Mouse (Mus musculus) heart, embryonic 15.5 days (tissue): ENCODE data around the gene Hnrnpa3. TPM values are rescaled to one million over a fixed set of nuclear protein-coding genes. Genes with fewer than 3 reads are reported as not detected.
"Not testable (repeated sequence)": the region's sequence is repeated elsewhere in the genome, so short reads cannot be mapped to it uniquely, and the experiment has no call there.

Experiments
- ATAC-seq: fragments of 200-750 bp; cut with Nextera tagmentation; replicated peaks from 2 replicates; pipeline ENCODE4 v1.8.0; 2017; ENCODE audit warnings: low read depth, moderate TSS enrichment; ENCODE audit not compliant: insufficient number of reproducible peaks, insufficient read depth, low FRiP score
- H3K27ac ChIP-seq: fragments of 300-500 bp; sonication (generic); 2 replicates; pipeline ENCODE4 v1.5.1; 2015; ENCODE audit warnings: mild to moderate bottlenecking, inconsistent platforms
- H3K27me3 ChIP-seq: fragments of 300-500 bp; sonication (generic); 2 replicates; pipeline ENCODE4 v1.6.1; 2015; ENCODE audit warnings: inconsistent platforms
- H3K36me3 ChIP-seq: fragments of 300-500 bp; sonication (generic); 2 replicates; pipeline ENCODE4 v1.6.1; 2015; ENCODE audit warnings: mild to moderate bottlenecking, inconsistent platforms
- H3K4me1 ChIP-seq: fragments of 300-500 bp; sonication (generic); replicated peaks from 2 replicates; pipeline ENCODE4 v1.6.1; 2015; ENCODE audit warnings: inconsistent platforms
- H3K4me2 ChIP-seq: fragments of 300-500 bp; sonication (generic); 2 replicates; pipeline ENCODE4 v1.6.1; 2015; ENCODE audit warnings: inconsistent platforms, mild to moderate bottlenecking, moderate library complexity
- H3K4me3 ChIP-seq: fragments of 300-500 bp; sonication (generic); 2 replicates; pipeline ENCODE4 v1.5.1; 2015; ENCODE audit warnings: mild to moderate bottlenecking, inconsistent platforms
- H3K9ac ChIP-seq: fragments of 300-500 bp; sonication (generic); 2 replicates; pipeline ENCODE4 v1.6.1; 2015; ENCODE audit warnings: mild to moderate bottlenecking, inconsistent platforms
- H3K9me3 ChIP-seq: fragments of 300-500 bp; sonication (generic); replicated peaks from 2 replicates; pipeline ENCODE4 v1.6.1; 2016; ENCODE audit warnings: inconsistent platforms
- WGBS: fragments of 180-500 bp; shearing (Covaris S2); methylation state at CpG from one replicate; pipeline ENCODE4 v1.1.7; 2015; ENCODE audit warnings: mixed read lengths; 5-methylcytosine and 5-hydroxymethylcytosine counted together
- polyA plus RNA-seq: library from polyadenylated mRNA; unstranded; fragments of >200 nt; fragmentation: Nextera tagmentation; extraction: Ambion mirVana; gene quantifications from 2 replicates; pipeline ENCODE4 v1.2.1, GENCODE M21; 2015

Hnrnpa3 gene
- polyA plus RNA-seq, 1 experiment from 2014 or later = 170 TPM

- H3K4me3 ChIP-seq, H3K4me2 ChIP-seq, H3K27ac ChIP-seq, ATAC-seq, H3K27me3 ChIP-seq, H3K9ac ChIP-seq, H3K36me3 ChIP-seq, H3K4me1 ChIP-seq, H3K9me3 ChIP-seq: not testable (repeated sequence)
- WGBS = 88% methylated on average over 6 of the region's 6 CpGs
Observed at GRCm38 (mm10) chr2:75637822-75638221, 21.2 kb upstream of the Hnrnpa3 start.

- not testable (repeated sequence) for ATAC-seq, H3K9ac ChIP-seq, H3K27me3 ChIP-seq, H3K36me3 ChIP-seq, H3K9me3 ChIP-seq
- Histone ChIP-seq H3K4me1 (peaks cover 15% of the 10 kb centered on the region), H3K27ac (peak overlapping the region; percentile 79), H3K4me2 (peak overlapping the region; percentile 51), H3K4me3 (peak overlapping the region; percentile 24)
- 4% methylated on average over 11 of the region's 12 CpGs for WGBS
Observed at GRCm38 (mm10) chr2:75639535-75639934, 19.5 kb upstream of the Hnrnpa3 start.

- not testable (repeated sequence) for H3K9ac ChIP-seq, H3K4me2 ChIP-seq, H3K9me3 ChIP-seq, H3K4me3 ChIP-seq, H3K27ac ChIP-seq, H3K36me3 ChIP-seq, H3K27me3 ChIP-seq, ATAC-seq
- WGBS = 36% methylated on average over 4 of the region's 4 CpGs
- H3K4me1 ChIP-seq = peaks cover 15% of the 10 kb centered on the region
Observed at GRCm38 (mm10) chr2:75642312-75642711, 16.7 kb upstream of the Hnrnpa3 start.

- Histone ChIP-seq H3K27ac (peak overlapping the region; percentile 75), H3K9ac (no peak overlapping the region), H3K4me2 (no peak overlapping the region), H3K4me3 (no peak overlapping the region), H3K9me3 (no peaks in the 10 kb centered on the region), H3K27me3 (no peaks in the 10 kb centered on the region), H3K36me3 (no peaks in the 10 kb centered on the region), H3K4me1 (peaks cover 15% of the 10 kb centered on the region)
- ATAC-seq = peak; percentile 64; the same call in 1 of the 2 replicates
- 60% methylated on average over 8 of the region's 8 CpGs for WGBS
Observed at GRCm38 (mm10) chr2:75642795-75643550, 16.1 kb upstream of the Hnrnpa3 start.

- no peaks in the 10 kb centered on the region for H3K36me3 ChIP-seq
- H3K27me3 ChIP-seq = no peaks in the 10 kb centered on the region
- H3K4me2 ChIP-seq = no peak overlapping the region
- H3K4me1 ChIP-seq = peaks cover 15% of the 10 kb centered on the region
- 82% methylated on average over 6 of the region's 6 CpGs for WGBS
- no peak overlapping the region for H3K9ac ChIP-seq
- no peak overlapping the region for H3K4me3 ChIP-seq
- H3K9me3 ChIP-seq = no peaks in the 10 kb centered on the region
- no peak for ATAC-seq
- H3K27ac ChIP-seq = peak overlapping the region; percentile 75; the same call in 1 of the 2 replicates
Observed at GRCm38 (mm10) chr2:75643950-75644349, 15.1 kb upstream of the Hnrnpa3 start.

GRCm38 (mm10) chr2:75645251-75645650 is 13.8 kb upstream of the Hnrnpa3 start:
- Histone ChIP-seq H3K27me3 (no peaks in the 10 kb centered on the region), H3K9me3 (no peaks in the 10 kb centered on the region), H3K9ac (no peak overlapping the region), H3K4me2 (no peak overlapping the region), H3K4me1 (peaks cover 15% of the 10 kb centered on the region), H3K4me3 (no peak overlapping the region), H3K36me3 (no peaks in the 10 kb centered on the region), H3K27ac (no peak overlapping the region)
- no peak for ATAC-seq
- 90% methylated on average over 12 of the region's 12 CpGs for WGBS

- ATAC-seq = no peak
- 86% methylated on average over 1 of the region's 1 CpGs for WGBS
Observed at GRCm38 (mm10) chr2:75650437-75650836, 8.6 kb upstream of the Hnrnpa3 start.

GRCm38 (mm10) chr2:75653150-75653549 is 5.9 kb upstream of the Hnrnpa3 start:
- no peak for ATAC-seq
- no peak overlapping the region for H3K4me2 ChIP-seq

More at GRCm38 (mm10) chr2:75650437-75650836, 8.6 kb upstream of the Hnrnpa3 start:
- H3K36me3 ChIP-seq = no peaks in the 10 kb centered on the region
- H3K27me3 ChIP-seq = no peaks in the 10 kb centered on the region
- H3K4me1 ChIP-seq = peaks cover 6% of the 10 kb centered on the region; the same call in 1 of the 2 replicates
- H3K9ac ChIP-seq = no peak overlapping the region
- no peak overlapping the region for H3K27ac ChIP-seq
- no peak overlapping the region for H3K4me3 ChIP-seq
- no peak overlapping the region for H3K4me2 ChIP-seq
- no peaks in the 10 kb centered on the region for H3K9me3 ChIP-seq

GRCm38 (mm10) chr2:75654679-75655078 is 4.4 kb upstream of the Hnrnpa3 start:
- H3K9me3 ChIP-seq = no peaks in the 10 kb centered on the region
- H3K27me3 ChIP-seq = no peaks in the 10 kb centered on the region
- no peak overlapping the region for H3K4me3 ChIP-seq
- 84% methylated on average over 1 of the region's 1 CpGs for WGBS
- no peak overlapping the region for H3K27ac ChIP-seq
- ATAC-seq = no peak
- no peaks in the 10 kb centered on the region for H3K36me3 ChIP-seq
- H3K4me1 ChIP-seq = peaks cover 17% of the 10 kb centered on the region
- H3K9ac ChIP-seq = no peak overlapping the region
- no peak overlapping the region for H3K4me2 ChIP-seq

More at GRCm38 (mm10) chr2:75653150-75653549, 5.9 kb upstream of the Hnrnpa3 start:
- H3K27ac ChIP-seq = no peak overlapping the region
- H3K4me1 ChIP-seq = peaks cover 17% of the 10 kb centered on the region
- H3K9ac ChIP-seq = no peak overlapping the region
- no peaks in the 10 kb centered on the region for H3K27me3 ChIP-seq
- H3K36me3 ChIP-seq = no peaks in the 10 kb centered on the region
- no peaks in the 10 kb centered on the region for H3K9me3 ChIP-seq
- no peak overlapping the region for H3K4me3 ChIP-seq

GRCm38 (mm10) chr2:75656924-75657323 is 2.1 kb upstream of the Hnrnpa3 start:
- peak overlapping the region; percentile 99 for H3K27ac ChIP-seq
- no peak overlapping the region for H3K9ac ChIP-seq

GRCm38 (mm10) chr2:75657907-75658691 is 962 bp upstream of the Hnrnpa3 start:
- ATAC-seq = no peak
- Histone ChIP-seq H3K9me3 (no peaks in the 10 kb centered on the region), H3K36me3 (peaks cover 8% of the 10 kb centered on the region)

More at GRCm38 (mm10) chr2:75656924-75657323, 2.1 kb upstream of the Hnrnpa3 start:
- Histone ChIP-seq H3K4me1 (peaks cover 25% of the 10 kb centered on the region), H3K4me3 (no peak overlapping the region), H3K36me3 (no peaks in the 10 kb centered on the region; the same call in 1 of the 2 replicates), H3K4me2 (no peak overlapping the region), H3K9me3 (no peaks in the 10 kb centered on the region), H3K27me3 (no peaks in the 10 kb centered on the region)
- WGBS = 89% methylated on average over 5 of the region's 5 CpGs
- ATAC-seq = no peak

More at GRCm38 (mm10) chr2:75657907-75658691, 962 bp upstream of the Hnrnpa3 start:
- Histone ChIP-seq H3K9ac (peak overlapping the region; percentile 84), H3K27me3 (no peaks in the 10 kb centered on the region), H3K4me2 (peak overlapping the region; percentile 69), H3K4me1 (peaks cover 19% of the 10 kb centered on the region), H3K27ac (peak overlapping the region; percentile 99), H3K4me3 (peak overlapping the region; percentile 95)
- 1% methylated on average over 18 of the region's 18 CpGs for WGBS
